Mouse (Mus musculus) CD8-positive naive resting alpha-beta T cell, adult 57 days (primary cell): ENCODE results near the gene Atp13a2. TPM values are rescaled to one million over a fixed set of nuclear protein-coding genes. Genes with fewer than 3 reads are reported as not detected.

Source experiments
- total RNA-seq: library from RNA; stranded (reverse); gene quantifications from one replicate; pipeline ENCODE4 v1.2.4, GENCODE M21; 2023

Gene Atp13a2
- total RNA-seq: 31.8 TPM

DNA sequence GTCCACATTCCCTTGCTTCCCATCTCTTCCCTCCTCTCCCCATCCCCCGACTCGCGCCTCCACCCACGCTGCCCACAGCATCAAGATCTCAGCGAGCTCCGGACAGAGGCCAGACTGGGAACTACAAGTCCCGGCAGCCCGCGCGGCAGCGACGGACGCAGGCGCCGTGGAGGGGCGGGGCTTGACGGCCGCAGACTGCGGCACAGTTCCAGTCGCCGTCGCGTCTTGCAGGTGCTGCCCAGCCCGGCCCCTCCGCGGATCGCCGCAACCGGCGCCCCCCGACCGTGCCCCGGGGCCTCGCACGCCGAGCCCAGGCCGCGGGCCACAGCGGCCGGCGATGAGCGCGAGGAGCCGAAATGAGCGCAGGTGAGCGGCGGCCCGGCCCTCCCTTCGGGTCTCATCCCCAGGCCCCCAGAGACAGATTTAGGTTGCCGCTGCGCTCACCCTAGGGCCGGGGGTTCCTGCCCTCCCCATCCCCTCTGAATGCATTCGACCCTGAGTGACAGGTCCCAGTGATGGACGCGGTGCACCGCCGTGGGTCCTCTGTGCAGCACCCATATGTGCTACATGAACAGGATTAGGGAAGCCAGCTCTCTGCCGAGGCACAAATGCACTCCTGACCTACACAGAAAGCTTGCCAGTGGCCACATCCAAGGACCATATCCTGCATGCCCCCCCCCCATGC lies at the start of gene Atp13a2:
Atp13a2 (plus strand) TSS at position 163 of the 685 bp plus-strand sequence.

DNA sequence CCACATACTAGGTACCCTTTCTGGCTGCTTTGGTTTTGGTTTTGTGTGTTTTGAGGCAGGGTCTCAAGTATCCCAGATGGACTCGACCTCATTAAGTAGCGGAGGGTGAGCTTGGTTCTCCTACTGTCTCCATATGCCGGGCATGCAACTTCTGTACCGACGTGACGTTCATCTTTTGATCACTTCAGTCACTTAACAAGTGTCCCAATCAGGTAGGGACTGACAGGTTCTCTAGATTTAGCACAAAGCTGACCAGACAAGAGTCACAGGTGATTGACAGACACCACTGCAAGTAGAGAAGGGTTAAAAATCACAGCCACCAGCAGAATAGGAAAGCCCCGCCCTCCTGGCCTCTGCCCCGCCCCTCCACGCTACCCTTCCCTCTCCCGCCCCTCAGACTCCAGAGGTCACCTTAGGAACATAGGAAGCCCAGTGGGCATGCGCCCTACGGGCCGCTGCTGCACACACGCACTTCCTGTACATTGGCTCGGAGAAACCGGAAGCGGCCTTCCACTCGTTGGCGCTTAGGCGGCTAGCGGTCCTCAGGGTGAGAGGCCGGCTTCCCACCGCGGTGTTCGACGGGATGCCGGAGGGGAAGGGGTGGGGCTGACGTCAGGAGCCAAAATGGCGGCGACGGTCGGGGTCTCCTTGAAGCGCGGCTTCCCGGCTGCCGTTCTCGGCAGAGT lies 25.7 kb upstream of the Atp13a2 start, which contains the start of gene Sdhb:
Sdhb (plus strand) TSS at position 423 of the 686 bp plus-strand sequence.

DNA sequence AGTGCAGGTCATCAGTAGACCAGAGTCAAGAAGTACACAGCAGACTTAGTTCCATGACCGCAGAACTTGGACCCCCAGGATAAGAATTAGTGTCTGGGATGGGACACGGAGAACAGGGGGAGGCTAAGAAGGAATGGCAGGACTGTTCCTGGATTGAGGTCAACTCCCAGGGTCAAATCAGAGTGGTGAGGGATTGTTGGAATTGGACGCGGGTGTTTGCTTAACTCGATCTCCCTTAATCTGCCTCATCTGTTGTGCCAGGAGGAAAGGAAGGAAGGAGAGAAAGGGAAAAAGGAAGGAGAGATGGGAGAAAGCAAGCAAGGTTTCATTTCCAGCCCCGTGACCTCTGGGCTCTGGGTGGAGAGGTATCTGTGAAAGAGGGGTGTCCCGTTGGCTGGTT lies 23.4 kb downstream of the Atp13a2 start, which contains the start of gene Mfap2:
Mfap2 (plus strand) TSS at position 301 of the 400 bp plus-strand sequence.

Other genes with a start within 250 kb of the Atp13a2 start
- gene Padi6, start 244.2 kb upstream of the Atp13a2 start, total RNA-seq: not detected
- 0.67 TPM for gene Padi4, start 212.6 kb upstream of the Atp13a2 start, total RNA-seq
- gene Padi3, start 176.2 kb upstream of the Atp13a2 start, total RNA-seq: not detected
- gene Padi1, start 141.1 kb upstream of the Atp13a2 start, total RNA-seq: 0.31 TPM
- 42.4 TPM for gene Padi2, start 80.5 kb upstream of the Atp13a2 start, total RNA-seq
- gene Sdhb, start 25.7 kb upstream of the Atp13a2 start, total RNA-seq: 84.0 TPM
- gene Mfap2, start 23.5 kb downstream of the Atp13a2 start, total RNA-seq: not detected
- 13.7 TPM for gene Crocc, start 73.7 kb downstream of the Atp13a2 start, total RNA-seq
- 69.7 TPM for gene Necap2, start 91.5 kb downstream of the Atp13a2 start, total RNA-seq
- not detected for gene Spata21, start 101.5 kb downstream of the Atp13a2 start, total RNA-seq
- gene Szrd1, start 152.9 kb downstream of the Atp13a2 start, total RNA-seq: 97.7 TPM
- 21.5 TPM for gene Fbxo42, start 161.0 kb downstream of the Atp13a2 start, total RNA-seq
- gene Rsg1, start 227.1 kb downstream of the Atp13a2 start, total RNA-seq: 2.3 TPM